Mouse (Mus musculus) thymus, postnatal 25 days (tissue): Measurements from ENCODE around the gene Fam19a2.
A peak's percentile ranks its signal among the peaks of the same experiment; 100 is the strongest.

Experiments
- DNase-seq: peaks from one replicate; pipeline ENCODE4 v3.0.0; 2022

The Fam19a2 gene

GRCm38 (mm10) chr10:123263876-123264309 lies at the start of gene Fam19a2:
Gene Fam19a2, plus strand, starts transcription at chr10:123263996.
- peak; percentile 22 for DNase-seq

GRCm38 (mm10) chr10:123222785-123223184 lies 41.0 kb upstream of the Fam19a2 start:
- DNase-seq, result no peak

GRCm38 (mm10) chr10:123229420-123229819 lies 34.4 kb upstream of the Fam19a2 start:
- no peak for DNase-seq

- no peak for DNase-seq
Measured at GRCm38 (mm10) chr10:123248063-123248462, 15.7 kb upstream of the Fam19a2 start.

GRCm38 (mm10) chr10:123251904-123252303 lies 11.9 kb upstream of the Fam19a2 start:
- DNase-seq, result no peak

GRCm38 (mm10) chr10:123254299-123254698 lies 9.5 kb upstream of the Fam19a2 start:
- no peak for DNase-seq

- peak; percentile 8 for DNase-seq
Measured at GRCm38 (mm10) chr10:123255674-123256348, 8.0 kb upstream of the Fam19a2 start.

- DNase-seq, result no peak
Measured at GRCm38 (mm10) chr10:123264461-123265191, 830 bp downstream of the Fam19a2 start.

GRCm38 (mm10) chr10:123265241-123265790 lies 1.5 kb downstream of the Fam19a2 start:
- no peak for DNase-seq

- no peak for DNase-seq
Measured at GRCm38 (mm10) chr10:123268568-123268967, 4.8 kb downstream of the Fam19a2 start.

- DNase-seq, result no peak
Measured at GRCm38 (mm10) chr10:123274554-123274953, 10.8 kb downstream of the Fam19a2 start.

- DNase-seq, result no peak
Measured at GRCm38 (mm10) chr10:123307300-123307699, 43.5 kb downstream of the Fam19a2 start.

- no peak for DNase-seq
Measured at GRCm38 (mm10) chr10:123326271-123326670, 62.5 kb downstream of the Fam19a2 start.

- DNase-seq, result no peak
Measured at GRCm38 (mm10) chr10:123341280-123341679, 77.5 kb downstream of the Fam19a2 start.

GRCm38 (mm10) chr10:123342591-123343236 lies 78.9 kb downstream of the Fam19a2 start:
- no peak for DNase-seq

- DNase-seq, result no peak
Measured at GRCm38 (mm10) chr10:123346301-123346700, 82.5 kb downstream of the Fam19a2 start.

GRCm38 (mm10) chr10:123353667-123354066 lies 89.9 kb downstream of the Fam19a2 start:
- DNase-seq, result no peak

- no peak for DNase-seq
Measured at GRCm38 (mm10) chr10:123357010-123357409, 93.2 kb downstream of the Fam19a2 start.

GRCm38 (mm10) chr10:123360492-123360891 lies 96.7 kb downstream of the Fam19a2 start:
- DNase-seq, result no peak

- no peak for DNase-seq
Measured at GRCm38 (mm10) chr10:123364628-123365027, 100.8 kb downstream of the Fam19a2 start.

GRCm38 (mm10) chr10:123367152-123367864 lies 103.5 kb downstream of the Fam19a2 start:
- DNase-seq, result no peak

- DNase-seq, result no peak
Measured at GRCm38 (mm10) chr10:123383277-123383676, 119.5 kb downstream of the Fam19a2 start.

- no peak for DNase-seq
Measured at GRCm38 (mm10) chr10:123385641-123386040, 121.8 kb downstream of the Fam19a2 start.
